20 mouse cellular contexts compared by ENCODE assay signal in genomic region chr5:29892861-29893260, GRCm38 (mm10).
DNase-seq lines count a peak whose midpoint lies in the region; ATAC-seq and TF ChIP-seq lines count a peak whose summit lies in the region.
"Had no signal": no experiment of that assay in that cellular context is flagged by ENCODE, and none has a peak within 500 bp of the region (broad histone marks: within the 10 kb centered on the region; RNA-seq: fewer than 3 reads in every experiment).

No protein-coding gene starts in this region.

- 48% methylated on average over 2 of the region's 2 CpGs for WGBS in embryonic facial prominence, embryonic 14.5 days
- 73% methylated on average over 2 of the region's 2 CpGs for WGBS in midbrain, postnatal 0 days

- H3K36me3 ChIP-seq in megakaryocyte, embryonic 14.5 days (replicated peaks; ENCODE audit: low read length) = no peaks in the 10 kb centered on the region
- H3K36me3 ChIP-seq in embryonic facial prominence, embryonic 14.5 days (ENCODE audit: control insufficient read depth, insufficient read depth, low read length) = no peaks in the 10 kb centered on the region
- H3K36me3 ChIP-seq in splenic B cell, adult 2 months (ENCODE audit: control insufficient read depth, insufficient read depth, low read length, poor library complexity, severe bottlenecking) = no peaks in the 10 kb centered on the region
- no peaks in the 10 kb centered on the region for H3K36me3 ChIP-seq in midbrain, postnatal 0 days (ENCODE audit: insufficient read depth, low read length)
- H3K36me3 ChIP-seq: embryonic facial prominence, embryonic 12.5 days; forebrain, embryonic 10.5 days; G1E; heart, embryonic 12.5 days; hindbrain, embryonic 10.5 days; intestine, embryonic 15.5 days had no signal

- H3K27ac ChIP-seq in embryonic facial prominence, embryonic 14.5 days (replicated peaks; ENCODE audit: low read depth, low read length) = no peak overlapping the region
- H3K27ac ChIP-seq in midbrain, postnatal 0 days (ENCODE audit: low read depth, low read length) = no peak overlapping the region
- H3K27ac ChIP-seq: embryonic facial prominence, embryonic 12.5 days; forebrain, embryonic 10.5 days; hindbrain, embryonic 10.5 days; hindbrain, embryonic 14.5 days; intestine, embryonic 15.5 days had no signal

- no peak for TF ChIP-seq CTCF in midbrain, postnatal 0 days (IDR thresholded peaks at IDR 0.05)

- H3K9ac ChIP-seq in embryonic facial prominence, embryonic 14.5 days (ENCODE audit: low read depth, low read length) = no peak overlapping the region
- H3K9ac ChIP-seq in midbrain, postnatal 0 days (replicated peaks; ENCODE audit: low read length, poor library complexity, severe bottlenecking) = no peak overlapping the region
- H3K9ac ChIP-seq: embryonic facial prominence, embryonic 12.5 days; heart, embryonic 12.5 days; hindbrain, embryonic 14.5 days; intestine, embryonic 15.5 days had no signal

- H3K9me3 ChIP-seq in megakaryocyte, embryonic 14.5 days = no peaks in the 10 kb centered on the region
- no peaks in the 10 kb centered on the region for H3K9me3 ChIP-seq in embryonic facial prominence, embryonic 14.5 days (ENCODE audit: control insufficient read depth, low read length)
- no peaks in the 10 kb centered on the region for H3K9me3 ChIP-seq in midbrain, postnatal 0 days (ENCODE audit: low read length)
- H3K9me3 ChIP-seq: embryonic facial prominence, embryonic 12.5 days; forebrain, embryonic 10.5 days; G1E; heart, embryonic 12.5 days; hindbrain, embryonic 10.5 days; intestine, embryonic 15.5 days had no signal

- ATAC-seq in megakaryocyte, adult 5-6 weeks (ENCODE audit: poor library complexity, severe bottlenecking) = no peak
- 0 out of 2 replicates have a peak, but pooled peaks have one; percentile 47 for ATAC-seq in embryonic facial prominence, embryonic 14.5 days (ENCODE audit: low read depth)
- no peak for ATAC-seq in midbrain, postnatal 0 days (ENCODE audit: low FRiP score)
- ATAC-seq: forebrain, embryonic 14.5 days; intestine, embryonic 15.5 days had no signal

- peak; percentile 7 for DNase-seq in A20 (ENCODE audit: low read depth, low spot score)
- peak; percentile 39 for DNase-seq in embryonic facial prominence, embryonic 14.5 days (ENCODE audit: low spot score)
- peak; percentile 53 for DNase-seq in splenic B cell, adult 2 months (ENCODE audit: low read depth, low spot score)
- DNase-seq in heart, adult 11 months = no peak
- DNase-seq in midbrain, postnatal 0 days (ENCODE audit: low spot score) = no peak
- DNase-seq: adrenal gland, postnatal 36 days; cerebellum, adult 2 months; cerebellum, postnatal 10 days; gastrocnemius, postnatal 10 days had no signal

- no peaks in the 10 kb centered on the region for H3K27me3 ChIP-seq in megakaryocyte, embryonic 14.5 days (replicated peaks)
- no peaks in the 10 kb centered on the region for H3K27me3 ChIP-seq in embryonic facial prominence, embryonic 14.5 days (replicated peaks; ENCODE audit: control insufficient read depth, insufficient read depth, low read length)
- no peaks in the 10 kb centered on the region for H3K27me3 ChIP-seq in splenic B cell, adult 2 months (ENCODE audit: control insufficient read depth, insufficient read depth, low read length, poor library complexity, severe bottlenecking)
- no peaks in the 10 kb centered on the region for H3K27me3 ChIP-seq in midbrain, postnatal 0 days (ENCODE audit: insufficient read depth, low read length)
- H3K27me3 ChIP-seq: embryonic facial prominence, embryonic 12.5 days; intestine, embryonic 15.5 days had no signal

- peaks cover 76% of the 10 kb centered on the region for H3K4me1 ChIP-seq in megakaryocyte, embryonic 14.5 days
- H3K4me1 ChIP-seq in embryonic facial prominence, embryonic 14.5 days (ENCODE audit: control insufficient read depth, insufficient read depth, low read length) = peaks cover 22% of the 10 kb centered on the region; the same call in 1 of the 2 replicates
- no peaks in the 10 kb centered on the region for H3K4me1 ChIP-seq in midbrain, postnatal 0 days (ENCODE audit: insufficient read depth, low read length)

- no peak overlapping the region for H3K4me2 ChIP-seq in embryonic facial prominence, embryonic 14.5 days (ENCODE audit: low read depth, low read length)
- no peak overlapping the region for H3K4me2 ChIP-seq in midbrain, postnatal 0 days (ENCODE audit: low read depth, low read length, poor library complexity, severe bottlenecking)
- H3K4me2 ChIP-seq: embryonic facial prominence, embryonic 12.5 days; hindbrain, embryonic 14.5 days; intestine, embryonic 15.5 days had no signal

- peak overlapping the region; percentile 20 for H3K4me3 ChIP-seq in megakaryocyte, embryonic 14.5 days (replicated peaks)
- H3K4me3 ChIP-seq in embryonic facial prominence, embryonic 14.5 days (ENCODE audit: low read depth, low read length) = no peak overlapping the region
- H3K4me3 ChIP-seq in midbrain, postnatal 0 days (ENCODE audit: low read depth, low read length) = no peak overlapping the region
- H3K4me3 ChIP-seq: embryonic facial prominence, embryonic 12.5 days; erythroblast, embryonic 14.5 days; forebrain, embryonic 10.5 days; heart, embryonic 12.5 days; hindbrain, embryonic 10.5 days; intestine, embryonic 15.5 days had no signal

Comparison
In these comparisons a context has a peak if more than half of its experiments do, and no peak if none do; other contexts are left out.
1. DNase-seq: peak in A20 (single experiment), embryonic facial prominence, embryonic 14.5 days (single experiment) and splenic B cell, adult 2 months (single experiment); none in heart, adult 11 months (single experiment) and midbrain, postnatal 0 days (single experiment).